Mouse (Mus musculus) fibroblast of lung, adult 2 months (primary cell): ENCODE results near the gene Fam214a.

ENCODE experiments used
- DNase-seq: peaks from one replicate; pipeline ENCODE4 v3.0.0-alpha.2; 2011; ENCODE audit warnings: low read depth

The Fam214a gene

GRCm38 (mm10) chr9:75033141-75033540, 80.5 kb downstream of the Fam214a start:
- no peak for DNase-seq

DNA sequence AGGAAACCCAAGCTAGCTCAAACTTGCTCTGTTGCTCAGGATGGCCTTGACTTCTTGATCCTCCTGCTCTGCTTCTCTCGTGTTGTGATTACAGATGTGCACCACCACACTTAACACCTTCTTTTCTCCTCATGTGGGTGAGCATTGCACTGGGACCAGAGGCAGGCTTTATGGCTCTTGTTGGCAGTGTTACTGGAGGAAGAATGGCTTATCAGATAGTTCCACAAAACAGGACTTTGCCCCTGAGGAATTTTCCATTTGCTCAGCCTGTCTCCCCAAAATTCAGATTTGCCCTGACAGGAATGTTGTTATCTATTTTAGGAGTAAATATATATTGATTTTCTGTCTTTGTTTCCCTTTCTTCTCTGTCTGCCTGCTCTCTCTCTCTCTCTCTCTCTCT, 82.0 kb downstream of the Fam214a start:
- DNase-seq = no peak

GRCm38 (mm10) chr9:75035944-75036343, 83.3 kb downstream of the Fam214a start:
- DNase-seq = no peak

- peak; percentile 53 for DNase-seq
These were observed 85.0 kb downstream of the Fam214a start, which contains the start of gene Arpp19 for GRCm38 (mm10) chr9:75037451-75038356. TSS of gene Arpp19 (plus strand) at chr9:75037614.

DNA sequence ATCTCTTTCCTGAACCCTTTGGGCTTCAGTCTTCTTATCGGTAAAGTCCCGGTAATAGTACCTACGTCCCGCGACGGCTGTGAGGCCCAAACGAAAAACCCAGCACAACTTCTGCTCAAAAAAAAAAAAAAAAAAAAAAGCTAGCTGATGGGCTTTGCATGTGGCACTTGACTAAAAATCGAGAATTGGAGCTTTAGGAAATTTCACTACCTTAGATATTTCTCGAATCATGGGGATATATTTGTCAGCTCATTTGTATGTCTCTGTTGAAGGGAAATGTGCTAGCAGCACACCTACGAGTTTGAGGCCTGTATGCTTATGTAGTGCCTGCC, 85.6 kb downstream of the Fam214a start:
- DNase-seq = no peak

GRCm38 (mm10) chr9:75040566-75040965, 87.9 kb downstream of the Fam214a start:
- no peak for DNase-seq

DNA sequence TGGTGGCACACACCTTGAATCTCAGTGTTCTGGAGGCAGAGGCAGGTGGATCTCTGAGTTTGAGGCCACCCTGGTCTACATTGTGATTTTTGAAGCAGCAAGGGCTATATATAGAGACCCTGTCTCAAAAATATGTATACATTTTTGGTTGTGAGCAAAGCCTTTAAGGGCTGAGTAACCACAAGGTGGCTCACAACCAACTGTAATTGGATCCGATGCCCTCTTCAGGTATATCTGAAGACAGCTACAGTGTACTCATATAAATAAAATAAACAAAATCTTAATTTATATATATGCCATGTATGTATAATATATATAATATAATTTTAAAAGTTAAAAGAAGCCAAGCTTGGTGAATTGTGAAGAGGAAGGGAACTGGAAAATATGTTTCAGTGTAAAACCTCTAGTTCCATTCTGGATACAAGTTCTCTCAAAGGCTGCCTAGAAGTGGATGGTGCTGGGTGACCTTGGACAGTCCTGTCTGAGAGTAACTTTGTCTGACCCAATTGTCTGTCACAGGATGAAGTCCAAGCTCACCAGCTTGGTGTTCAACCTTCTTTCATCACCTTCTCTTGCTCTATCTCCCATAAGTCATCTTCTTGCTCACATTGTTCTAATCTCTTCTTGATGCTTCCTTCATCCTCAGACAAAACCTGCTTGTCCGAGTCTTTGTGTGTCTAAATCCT, 89.3 kb downstream of the Fam214a start:
- DNase-seq = no peak

GRCm38 (mm10) chr9:75043191-75043590, 90.5 kb downstream of the Fam214a start:
- no peak for DNase-seq

DNA sequence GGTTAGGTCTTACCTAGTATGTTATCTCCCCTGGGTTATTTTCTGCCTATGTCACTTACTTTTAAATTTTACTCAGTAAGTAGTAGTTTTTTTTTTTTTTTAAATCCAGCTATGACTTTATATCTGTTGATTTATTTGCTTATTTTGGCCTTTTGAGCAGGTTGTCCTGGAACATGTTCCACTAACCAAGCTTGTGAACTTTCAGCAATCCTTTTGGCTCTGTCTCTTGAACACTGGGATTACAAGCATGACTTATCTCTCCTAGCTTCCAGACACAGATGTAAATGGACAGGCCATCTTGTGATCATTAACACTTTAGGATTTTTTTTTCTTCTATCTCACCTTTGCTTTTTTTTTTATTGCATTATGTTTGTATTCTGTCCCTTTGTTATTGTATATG, 94.4 kb downstream of the Fam214a start:
- DNase-seq = no peak

DNA sequence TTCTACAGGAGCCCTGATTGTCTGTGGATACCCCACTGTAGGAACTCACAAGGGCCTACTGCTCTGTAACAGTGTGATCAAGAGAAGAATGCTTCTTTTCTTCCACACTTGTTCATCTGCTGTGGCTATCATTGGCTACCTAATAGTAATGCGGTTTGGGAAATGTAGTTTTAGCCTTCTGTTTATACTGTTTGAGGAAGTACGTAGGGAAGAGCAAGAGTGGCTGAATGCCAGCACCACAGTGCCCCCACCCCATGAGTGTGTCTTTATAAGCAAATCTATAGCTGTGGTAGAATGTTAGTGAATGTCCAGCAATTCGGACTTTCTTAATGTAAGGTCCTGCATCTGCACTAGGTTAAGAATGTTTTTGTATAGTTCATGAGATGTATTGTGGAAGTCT, 96.4 kb downstream of the Fam214a start:
- DNase-seq = no peak

GRCm38 (mm10) chr9:75050003-75050402, 97.3 kb downstream of the Fam214a start:
- DNase-seq = no peak

DNA sequence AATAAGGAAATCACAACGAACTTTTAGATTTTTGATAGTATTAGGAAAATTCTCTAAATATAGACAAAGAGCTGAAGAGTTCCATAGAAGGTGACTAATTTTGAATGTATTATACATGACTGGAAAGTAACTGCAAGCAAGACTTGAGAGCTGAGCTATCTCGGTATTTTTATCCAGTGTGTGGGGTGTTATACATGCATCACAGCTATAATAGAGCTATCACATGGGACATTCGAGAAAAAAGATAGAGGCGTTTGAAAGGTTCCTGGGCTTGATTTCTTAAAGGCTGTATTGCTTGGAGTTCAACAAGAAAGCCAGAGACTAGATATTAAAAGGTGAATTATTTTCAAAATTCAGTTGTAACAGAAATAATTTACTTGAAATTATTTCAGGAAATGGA, 99.2 kb downstream of the Fam214a start:
- DNase-seq = no peak

DNA sequence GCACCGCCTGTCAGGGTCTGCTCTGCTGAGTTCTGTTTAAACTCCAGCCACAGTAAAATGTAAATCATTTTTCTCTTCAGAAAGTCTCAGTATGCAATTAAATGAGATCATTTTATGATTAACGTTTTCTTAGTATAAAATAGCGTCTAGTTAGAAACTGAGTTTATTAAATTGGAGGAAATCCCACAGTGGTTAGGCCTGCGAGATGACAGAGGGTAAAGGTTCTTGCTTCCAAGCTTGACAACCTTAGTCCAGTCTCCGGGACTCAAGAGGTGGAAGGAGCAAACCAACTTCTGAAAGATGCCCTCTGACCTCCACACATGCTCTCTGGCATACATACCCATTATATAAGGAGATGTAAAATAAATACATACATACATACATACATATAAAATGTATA, 102.4 kb downstream of the Fam214a start:
- DNase-seq = no peak

GRCm38 (mm10) chr9:75064678-75065331, 112.1 kb downstream of the Fam214a start:
- DNase-seq = no peak

DNA sequence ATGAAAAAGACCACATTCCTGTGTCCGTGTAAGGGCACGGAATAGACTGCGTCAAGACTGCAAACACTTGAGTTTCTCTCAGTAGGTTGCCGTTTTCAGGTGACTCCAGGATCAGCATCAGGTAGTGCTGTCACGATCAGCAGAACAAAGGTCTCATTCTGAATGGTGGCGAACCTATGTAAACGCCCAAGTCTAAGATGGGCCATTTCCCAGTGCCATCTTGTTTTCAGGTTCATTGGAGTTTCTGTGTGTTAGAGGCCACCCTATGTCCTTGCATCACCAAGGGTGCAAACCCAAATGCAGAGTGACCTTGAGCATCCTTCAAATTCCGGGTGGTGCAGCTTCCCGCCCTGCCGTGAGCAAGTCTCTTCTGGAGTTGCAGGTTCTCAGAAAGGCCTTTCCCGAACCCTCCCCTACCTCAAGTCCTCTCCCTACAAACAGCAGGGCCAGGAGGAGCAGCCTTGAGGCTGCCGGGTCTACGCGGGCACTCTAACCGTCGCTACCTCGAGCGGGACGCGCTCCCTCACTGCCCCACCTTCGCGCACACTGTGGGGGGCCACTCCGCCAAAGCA, 117.9 kb downstream of the Fam214a start, which contains the start of gene Myo5a:
Gene Myo5a (plus strand): TSS at position 559 of the 572 bp plus-strand sequence.
- DNase-seq = no peak

GRCm38 (mm10) chr9:75071029-75071705, 118.5 kb downstream of the Fam214a start:
- peak; percentile 43 for DNase-seq

GRCm38 (mm10) chr9:75071706-75072192, 119.1 kb downstream of the Fam214a start:
- no peak for DNase-seq

DNA sequence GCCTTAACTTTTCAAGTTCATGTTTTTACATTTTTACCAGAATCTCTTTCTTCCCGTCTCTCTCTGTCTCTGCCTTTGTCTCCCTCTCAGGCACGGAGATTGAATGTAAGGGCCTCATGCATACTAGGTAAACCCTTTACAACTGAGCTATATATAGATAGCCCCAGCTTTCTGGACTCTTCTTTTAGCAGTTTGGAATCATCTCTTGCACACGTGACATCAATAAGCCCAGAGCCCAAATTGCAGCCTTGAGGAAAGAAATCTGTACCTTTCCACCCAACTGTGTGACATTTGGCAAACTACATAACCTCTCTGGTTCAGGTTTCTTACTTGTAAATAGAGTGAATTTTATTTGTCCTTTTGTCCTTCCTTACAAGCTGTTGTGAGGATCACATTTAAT, 119.7 kb downstream of the Fam214a start:
- no peak for DNase-seq

- DNase-seq = no peak
These were observed 124.5 kb downstream of the Fam214a start for GRCm38 (mm10) chr9:75077191-75077590.
